Mouse (Mus musculus) bone marrow macrophage, adult 2 months (primary cell): ENCODE results near the gene Olfr312.

Experiments
- CTCF ChIP-seq: IDR thresholded peaks from 2 replicates; pipeline ENCODE4 v1.5.1; 2012; ENCODE audit warnings: low read depth, mild to moderate bottlenecking, low read length, moderate library complexity
- POLR2A ChIP-seq: IDR thresholded peaks from 2 replicates; pipeline ENCODE4 v1.6.1; 2012; ENCODE audit warnings: mild to moderate bottlenecking, low read depth, low read length, borderline replicate concordance

GRCm38 (mm10) chr11:58790053-58790452 is 39.0 kb upstream of the Olfr312 start:
- TF ChIP-seq CTCF, result no peak
- no peak for TF ChIP-seq POLR2A
